Mouse (Mus musculus): ENCODE results near the gene Higd2a.

GRCm38 (mm10) chr13:54572621-54573020 is 17.4 kb upstream of the Higd2a start:
- no peak for TF ChIP-seq CTCF (IDR thresholded peaks at IDR 0.05; ENCODE audit: low read depth, low read length)
- no peak for TF ChIP-seq POLR2A (IDR thresholded peaks at IDR 0.05; ENCODE audit: borderline replicate concordance, low read depth, low read length)
